Mouse (Mus musculus): ENCODE results near the gene Clp1.
A peak's percentile ranks its signal among the peaks of the same experiment; 100 is the strongest.
"Not testable (repeated sequence)": the region's sequence is repeated elsewhere in the genome, so short reads cannot be mapped to it uniquely, and the experiment has no call there.

Gene Clp1

DNA sequence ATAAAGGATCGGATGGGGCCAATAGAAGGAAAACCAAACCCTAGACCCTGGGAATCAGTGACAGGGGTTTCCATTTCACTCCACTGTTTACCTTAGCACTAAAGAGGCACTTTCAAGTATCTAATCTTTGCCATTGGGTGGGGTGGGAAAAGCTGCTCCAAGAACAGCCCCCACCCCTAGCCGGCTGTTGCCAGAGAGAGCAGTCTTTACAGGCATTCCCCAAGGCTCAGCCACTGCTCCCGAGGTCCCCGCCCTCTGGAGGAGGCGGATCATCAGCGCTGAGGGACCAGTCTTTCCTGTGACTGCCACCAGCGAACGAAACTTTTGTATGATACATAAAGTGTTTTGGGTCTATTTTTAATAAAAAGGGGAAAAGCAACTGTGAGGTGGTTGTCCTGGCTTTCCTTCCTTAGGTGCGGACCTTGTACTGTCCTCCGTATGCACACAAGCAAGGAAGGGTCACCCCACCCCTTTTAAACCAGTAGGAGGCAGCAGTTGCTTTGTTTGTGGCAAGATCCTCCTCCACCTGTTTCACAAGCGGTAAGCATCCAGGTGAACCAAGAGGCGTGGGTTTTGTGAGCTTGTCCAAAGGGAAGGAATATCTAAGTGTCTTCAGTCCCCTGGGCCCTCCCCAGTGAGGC is 11.2 kb upstream of the Clp1 start:
- DNase-seq, result peak; percentile 29

GRCm38 (mm10) chr2:84737451-84737925 is 10.3 kb upstream of the Clp1 start:
- DNase-seq, result no peak

DNA sequence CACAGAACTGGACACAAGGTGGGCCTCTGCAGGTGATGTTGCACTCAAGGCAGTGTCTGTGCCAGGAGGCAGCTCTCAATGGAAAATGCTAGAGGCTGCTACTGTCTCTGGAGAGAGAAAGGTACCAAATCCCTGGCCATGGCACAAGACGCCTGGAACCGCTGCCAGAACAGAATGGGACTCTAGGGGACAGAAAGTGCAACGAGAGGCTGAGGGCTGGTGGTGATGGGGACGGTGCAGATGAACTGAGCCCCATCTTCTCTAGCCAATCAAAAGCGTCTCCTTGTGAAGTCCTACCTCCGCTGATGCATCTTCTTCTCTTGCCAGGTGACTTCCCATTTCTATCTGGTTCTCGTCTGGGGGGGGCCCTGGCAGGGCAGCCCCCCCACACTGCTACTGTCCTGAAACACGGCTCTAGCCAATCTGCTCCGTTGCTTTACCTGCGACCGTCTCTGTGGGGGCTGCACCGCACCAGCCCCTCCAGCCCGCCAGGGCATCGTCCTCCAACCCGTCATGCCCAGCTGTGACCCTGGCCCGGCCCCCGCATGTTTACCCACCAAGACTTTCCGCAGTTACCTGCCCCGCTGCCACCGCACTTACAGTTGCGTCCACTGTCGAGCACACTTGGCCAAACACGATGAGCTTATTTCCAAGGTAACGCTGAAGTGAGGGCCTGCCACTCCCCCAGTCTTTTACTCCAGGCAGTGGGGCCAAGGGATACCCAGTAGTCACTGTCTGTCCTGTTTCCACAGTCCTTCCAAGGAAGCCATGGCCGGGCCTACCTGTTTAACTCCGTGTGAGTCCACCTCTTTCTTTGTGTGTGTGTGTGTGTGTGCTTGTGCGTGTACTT is 9.4 kb upstream of the Clp1 start:
- DNase-seq, result no peak

DNA sequence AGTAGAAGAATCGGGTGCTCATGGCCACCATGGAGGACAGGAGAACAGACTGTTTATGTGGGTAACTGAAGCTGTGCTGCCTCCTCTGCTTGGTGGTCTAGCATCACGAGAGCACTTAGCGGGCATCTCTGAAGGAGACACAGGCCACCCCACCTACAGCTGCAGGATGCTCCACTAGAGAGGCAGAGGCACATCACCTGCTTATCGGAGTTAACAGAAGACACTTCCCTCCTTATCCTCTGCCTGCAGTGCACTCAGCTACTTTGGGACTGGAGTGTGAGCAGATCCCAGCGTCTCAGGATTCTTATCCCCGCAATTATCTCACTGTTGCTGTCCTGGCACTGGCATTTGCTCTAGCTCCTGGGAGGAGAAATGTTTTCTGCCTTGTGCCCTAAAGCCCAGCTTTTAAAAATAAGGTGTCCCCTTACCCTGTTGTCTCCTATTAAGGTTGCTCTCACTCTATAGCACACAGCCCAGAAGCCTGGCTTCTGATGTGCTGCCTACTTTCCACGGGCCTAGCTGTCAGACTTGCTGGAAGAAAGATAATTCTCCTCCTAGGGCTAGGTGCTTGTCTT is 8.3 kb upstream of the Clp1 start:
- DNase-seq, result no peak

DNA sequence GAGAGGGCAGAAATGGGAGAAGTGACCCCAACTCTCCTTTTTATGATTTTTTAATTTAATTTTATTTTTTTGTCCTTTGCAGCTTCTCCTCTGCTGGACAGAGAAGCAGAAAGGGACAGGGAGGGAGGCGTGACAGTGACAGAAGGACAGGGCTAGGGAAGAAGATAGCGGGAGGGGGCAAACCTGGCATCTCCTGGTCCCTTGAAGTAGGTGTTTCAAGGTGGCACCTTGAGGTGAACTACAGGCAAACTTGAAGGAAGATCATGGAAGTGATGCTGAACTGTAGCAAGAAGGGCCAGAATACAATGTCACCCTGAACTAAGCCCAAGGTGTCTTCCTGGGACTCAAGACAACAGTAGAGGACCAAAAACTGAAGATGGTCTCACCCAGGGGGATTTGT is 7.8 kb upstream of the Clp1 start:
- DNase-seq, result no peak

- no peak for DNase-seq
These were observed 7.3 kb upstream of the Clp1 start for GRCm38 (mm10) chr2:84734351-84734864.

DNA sequence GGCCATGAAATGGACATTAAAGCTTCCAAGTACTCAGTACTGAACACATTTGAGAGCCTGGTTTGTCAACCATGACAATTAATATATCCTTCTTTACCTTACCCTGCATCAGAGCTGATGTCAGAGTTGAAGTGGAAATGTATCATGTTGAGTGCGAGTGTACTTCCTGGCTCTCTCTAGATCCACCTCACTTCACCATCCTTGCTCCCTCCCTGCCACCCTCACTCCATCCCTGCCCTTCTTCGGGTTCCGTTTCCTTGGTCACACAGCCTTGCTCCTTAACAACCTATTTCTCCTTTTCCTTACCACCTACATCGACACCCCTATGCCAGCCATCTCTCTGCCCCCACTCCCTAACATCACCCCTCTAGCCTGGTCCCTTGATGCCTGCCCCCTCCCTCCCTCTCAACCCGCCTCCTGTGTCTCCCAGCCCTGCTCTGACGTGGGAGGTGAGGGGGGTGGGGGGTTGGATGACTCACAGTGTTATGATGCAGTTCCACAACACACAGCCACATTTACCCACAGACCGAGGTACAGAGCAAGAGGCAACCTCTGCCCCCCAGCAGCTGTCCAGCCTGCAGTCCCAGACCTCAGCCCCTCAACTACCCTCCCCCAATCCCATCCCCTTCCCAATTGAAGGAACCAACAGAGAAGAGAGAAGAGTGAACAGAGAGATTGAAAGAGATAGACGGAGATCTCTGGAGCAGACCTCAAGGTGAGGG is 6.6 kb upstream of the Clp1 start, which contains the start of gene Ypel4:
Gene Ypel4, plus strand, starts transcription at position 480 of the 722 bp plus-strand sequence.
- DNase-seq, result no peak

GRCm38 (mm10) chr2:84732394-84732793 is 5.2 kb upstream of the Clp1 start:
- DNase-seq, result no peak

DNA sequence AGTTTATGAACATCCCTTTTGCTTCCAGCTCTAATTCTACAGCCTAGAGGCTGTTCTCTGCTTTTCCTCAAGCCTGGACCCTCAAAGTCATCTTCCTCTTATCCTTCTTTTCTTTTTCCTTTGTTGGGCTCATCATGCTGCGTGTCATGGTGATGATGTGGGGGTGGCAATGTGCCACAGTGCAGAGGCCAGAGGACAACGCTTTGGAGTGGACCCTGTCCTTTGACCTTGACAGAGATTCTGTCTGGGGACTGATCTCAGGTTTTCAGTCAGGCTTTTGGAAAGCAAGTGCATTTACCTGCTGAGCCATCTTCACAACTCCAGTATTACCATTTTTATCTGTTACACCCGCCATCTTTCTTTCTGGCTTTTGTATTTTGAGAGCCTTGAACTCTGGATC is 4.1 kb upstream of the Clp1 start:
- no peak for DNase-seq

DNA sequence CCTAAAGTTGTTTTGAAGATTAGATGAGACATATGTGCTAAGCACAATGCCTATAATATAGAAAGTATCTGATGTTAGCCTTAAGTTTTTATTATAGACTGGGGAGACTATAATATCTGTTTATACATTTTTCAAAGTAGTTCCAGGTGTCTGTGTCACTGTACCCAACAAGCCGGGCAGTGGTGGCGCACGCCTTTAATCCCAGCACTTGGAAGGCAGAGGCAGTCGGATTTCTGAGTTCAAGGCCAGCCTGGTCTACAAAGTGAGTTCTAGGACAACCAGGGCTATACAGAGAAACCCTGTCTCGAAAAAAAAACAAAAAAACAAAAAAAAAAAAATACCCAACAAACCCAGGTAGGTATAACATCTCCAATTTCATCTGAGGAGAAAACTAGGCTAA is 1.0 kb upstream of the Clp1 start:
- not testable (repeated sequence) for DNase-seq

- no peak for DNase-seq
These were observed 434 bp downstream of the Clp1 start for GRCm38 (mm10) chr2:84726716-84727115.

GRCm38 (mm10) chr2:84725770-84726169 is 1.4 kb downstream of the Clp1 start:
- DNase-seq, result no peak

DNA sequence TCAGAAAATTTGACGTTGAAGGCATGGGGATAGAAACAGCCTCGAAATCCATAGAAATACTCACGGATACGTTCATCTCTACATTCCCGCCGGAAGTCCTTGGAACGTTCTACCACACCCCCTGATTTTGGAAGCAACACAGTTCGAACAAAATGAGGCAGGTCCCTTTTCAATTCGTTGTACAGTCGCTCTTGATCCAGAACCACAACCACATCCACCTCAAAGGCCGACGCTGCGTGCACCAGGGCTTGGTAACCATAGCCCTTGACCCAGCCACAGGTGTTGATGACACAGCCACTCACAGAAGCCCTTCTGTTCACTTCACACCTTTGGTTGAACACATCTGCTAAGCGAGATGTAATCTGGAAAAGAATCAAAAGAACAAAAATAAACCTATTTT is 3.3 kb downstream of the Clp1 start:
- no peak for DNase-seq

DNA sequence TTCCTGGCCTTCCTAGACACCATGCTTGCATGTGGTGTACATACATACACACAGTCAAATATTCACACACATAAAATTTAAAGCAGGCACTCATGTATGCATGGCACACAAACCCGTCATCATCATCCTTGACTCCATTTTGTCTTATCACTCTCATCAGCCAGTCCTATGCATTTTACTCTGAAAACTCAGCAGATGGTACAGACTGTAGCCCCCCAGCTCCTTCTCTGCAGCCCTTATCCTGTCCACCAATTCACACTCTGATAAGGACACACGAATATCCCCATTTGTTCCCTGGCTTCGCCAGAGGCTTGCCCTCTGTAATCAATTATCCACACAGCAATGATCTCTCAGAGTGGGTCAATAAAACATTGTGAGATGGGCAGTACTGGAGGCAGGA is 6.0 kb downstream of the Clp1 start:
- DNase-seq, result no peak

DNA sequence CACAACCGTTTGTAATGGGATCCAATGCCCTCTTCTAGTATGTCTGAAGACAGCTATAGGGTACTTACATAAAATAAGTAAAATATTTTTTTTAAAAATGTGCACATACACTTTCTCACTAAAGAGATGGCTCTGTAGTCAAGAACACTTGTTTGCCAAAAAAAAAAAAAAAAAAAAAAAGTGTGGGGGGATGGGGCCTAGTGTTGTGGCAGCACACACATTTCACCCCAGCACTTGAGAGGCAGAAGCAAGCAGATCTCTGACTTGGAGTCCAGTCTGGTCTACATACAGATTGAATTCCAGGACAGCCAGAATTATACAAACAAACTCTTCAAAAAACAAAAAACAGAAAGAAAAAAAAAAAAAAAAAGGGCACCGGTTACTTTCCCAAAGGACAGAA is 6.4 kb downstream of the Clp1 start:
- no peak for DNase-seq

DNA sequence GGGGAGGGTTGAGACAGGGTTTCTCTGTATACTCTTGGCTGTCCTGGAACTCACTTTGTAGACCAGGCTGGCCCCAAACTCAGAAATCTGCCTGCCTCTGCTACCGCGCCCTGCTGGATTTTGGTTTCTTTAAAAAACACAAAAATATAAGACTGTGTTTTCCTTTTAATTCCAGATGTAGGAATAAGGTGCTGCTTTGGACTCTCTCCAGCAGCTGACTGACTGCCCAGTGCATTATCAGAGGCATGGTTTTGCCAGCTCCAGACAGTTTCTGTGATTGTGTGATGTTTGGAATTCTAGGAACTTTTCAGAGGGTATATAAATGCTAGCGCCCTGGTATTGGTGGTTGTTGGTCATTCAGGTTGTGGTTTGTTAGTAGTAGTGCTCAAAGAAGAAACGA is 9.8 kb downstream of the Clp1 start:
- DNase-seq, result no peak

- no peak for DNase-seq
These were observed 10.5 kb downstream of the Clp1 start for GRCm38 (mm10) chr2:84716423-84717355.

- DNase-seq, result peak; percentile 82
These were observed 11.4 kb downstream of the Clp1 start for GRCm38 (mm10) chr2:84715562-84716361.

DNA sequence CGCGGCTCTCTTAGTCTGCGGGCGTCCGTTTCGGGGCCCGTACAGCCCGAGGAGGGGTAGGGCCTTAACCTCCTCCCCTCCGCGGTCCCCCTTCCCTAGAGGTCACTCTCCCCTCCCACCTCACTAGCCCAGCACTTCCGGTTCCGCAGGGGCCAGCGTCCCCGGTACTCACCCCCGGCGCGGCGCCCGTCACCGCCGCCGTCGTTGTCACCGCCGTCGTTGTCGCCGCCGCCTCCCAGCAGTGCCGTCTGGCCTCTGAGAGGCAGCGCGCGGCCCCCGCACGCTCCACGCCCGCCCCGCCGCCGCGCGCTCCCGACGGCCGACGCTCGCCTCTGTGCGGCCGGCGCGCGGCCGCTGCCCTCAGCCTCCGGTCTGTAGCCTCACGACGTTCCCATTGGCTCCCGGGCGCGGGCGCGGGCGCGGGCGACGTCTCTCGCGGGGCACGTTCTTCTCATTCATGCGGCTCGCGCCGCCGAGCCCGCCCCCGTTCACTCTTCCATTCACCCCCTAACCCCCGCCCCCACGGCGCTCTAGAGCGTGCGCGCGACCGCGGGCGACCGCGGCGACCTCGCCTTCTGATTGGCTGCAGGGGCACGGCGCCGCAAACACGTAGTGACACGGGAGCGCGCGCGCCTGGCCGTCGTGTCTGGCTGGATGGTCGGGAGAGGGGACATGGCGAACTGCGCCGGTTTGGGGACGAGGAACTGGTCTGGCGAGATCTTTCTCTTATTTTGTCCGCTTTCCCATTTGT is 12.2 kb downstream of the Clp1 start, which contains the start of gene Zdhhc5:
Gene Zdhhc5, minus strand, starts transcription at position 370 of the 751 bp plus-strand sequence.
- peak; percentile 99 for DNase-seq

DNA sequence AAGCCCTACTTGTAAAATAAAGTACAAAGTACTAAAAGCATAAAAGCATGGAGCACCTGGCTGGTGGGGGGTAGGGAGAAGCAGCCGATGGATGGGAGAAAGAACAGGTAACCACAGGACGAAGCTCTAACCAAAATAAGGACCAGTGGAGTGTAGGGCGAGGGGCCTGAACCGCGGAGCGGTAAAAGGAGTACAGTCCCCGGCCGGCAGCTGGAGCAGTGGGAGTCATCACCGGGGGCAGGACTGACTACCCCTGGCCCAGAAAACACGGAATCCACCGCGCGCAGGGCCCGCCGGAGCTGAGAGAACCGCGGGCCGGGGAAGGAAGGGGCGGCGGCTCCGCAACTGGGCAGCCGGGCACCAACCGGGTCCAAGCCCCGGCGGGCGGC is 12.7 kb downstream of the Clp1 start:
- no peak for DNase-seq
